Mouse (Mus musculus) neural tube, postnatal 0 days (tissue): ENCODE measurements around the gene Ccn2. TPM values are rescaled to one million over a fixed set of nuclear protein-coding genes. Genes with fewer than 3 reads are reported as not detected.

ENCODE experiments used
- polyA plus RNA-seq: library from polyadenylated mRNA; unstranded; fragments of >200 nt; fragmentation: Nextera tagmentation; extraction: Ambion mirVana; gene quantifications from 2 replicates; pipeline ENCODE4 v1.2.1, GENCODE M21; 2015

Gene Ccn2
- 5.0 and 7.1 TPM in 2 replicates for polyA plus RNA-seq

DNA sequence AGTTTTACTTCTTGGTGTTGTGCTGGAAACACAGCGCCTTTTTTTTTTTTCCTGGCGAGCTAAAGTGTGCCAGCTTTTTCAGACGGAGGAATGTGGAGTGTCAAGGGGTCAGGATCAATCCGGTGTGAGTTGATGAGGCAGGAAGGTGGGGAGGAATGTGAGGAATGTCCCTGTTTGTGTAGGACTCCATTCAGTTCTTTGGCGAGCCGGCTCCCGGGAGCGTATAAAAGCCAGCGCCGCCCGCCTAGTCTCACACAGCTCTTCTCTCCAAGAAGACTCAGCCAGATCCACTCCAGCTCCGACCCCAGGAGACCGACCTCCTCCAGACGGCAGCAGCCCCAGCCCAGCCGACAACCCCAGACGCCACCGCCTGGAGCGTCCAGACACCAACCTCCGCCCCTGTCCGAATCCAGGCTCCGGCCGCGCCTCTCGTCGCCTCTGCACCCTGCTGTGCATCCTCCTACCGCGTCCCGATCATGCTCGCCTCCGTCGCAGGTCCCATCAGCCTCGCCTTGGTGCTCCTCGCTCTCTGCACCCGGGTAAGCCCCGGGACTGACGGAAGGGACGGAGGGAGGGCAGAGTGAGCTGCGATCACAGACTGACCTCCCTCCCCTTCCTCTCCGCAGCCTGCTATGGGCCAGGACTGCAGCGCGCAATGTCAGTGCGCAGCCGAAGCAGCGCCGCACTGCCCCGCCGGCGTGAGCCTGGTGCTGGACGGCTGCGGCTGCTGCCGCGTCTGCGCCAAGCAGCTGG lies at the start of gene Ccn2:
TSS of gene Ccn2 (plus strand) at position 193 of the 753 bp plus-strand sequence.

Other genes starting within 250 kb of the Ccn2 start
- gene Enpp1, start 116.7 kb downstream of the Ccn2 start, polyA plus RNA-seq, result 4.2 and 4.8 TPM in 2 replicates
- 1.6 and 2.1 TPM in 2 replicates for gene Enpp3, start 247.4 kb downstream of the Ccn2 start, polyA plus RNA-seq